Mouse (Mus musculus): ENCODE measurements at regions not wholly inside any gene's neighbourhood (a gene's known extent, or its start where the extent isn't known, plus 50 kb on each side); places are given as distances from the start of the nearest gene placed in this dataset.

DNA sequence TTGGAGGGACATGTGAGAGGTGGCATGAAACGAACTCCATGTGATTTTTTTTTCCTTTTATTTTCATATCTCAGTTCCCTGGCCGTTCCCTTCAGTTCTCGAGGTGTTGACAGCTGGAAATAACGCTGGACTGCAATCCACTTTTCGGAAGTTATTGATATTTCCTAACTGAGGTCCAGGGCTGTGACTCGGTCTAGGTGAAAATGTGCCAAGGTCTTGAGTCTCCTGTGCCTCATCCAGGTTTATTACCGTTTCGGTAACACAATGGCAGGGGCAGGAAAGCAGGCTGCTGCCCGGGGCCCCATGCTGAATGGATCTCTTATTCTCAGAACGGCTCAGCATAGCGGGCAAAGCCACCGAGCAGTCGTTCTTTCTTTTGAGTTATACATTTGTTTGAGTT is 844.7 kb upstream of the Car8 start:
- DNase-seq (ENCODE audit: low read depth, low spot score) = no peak

DNA sequence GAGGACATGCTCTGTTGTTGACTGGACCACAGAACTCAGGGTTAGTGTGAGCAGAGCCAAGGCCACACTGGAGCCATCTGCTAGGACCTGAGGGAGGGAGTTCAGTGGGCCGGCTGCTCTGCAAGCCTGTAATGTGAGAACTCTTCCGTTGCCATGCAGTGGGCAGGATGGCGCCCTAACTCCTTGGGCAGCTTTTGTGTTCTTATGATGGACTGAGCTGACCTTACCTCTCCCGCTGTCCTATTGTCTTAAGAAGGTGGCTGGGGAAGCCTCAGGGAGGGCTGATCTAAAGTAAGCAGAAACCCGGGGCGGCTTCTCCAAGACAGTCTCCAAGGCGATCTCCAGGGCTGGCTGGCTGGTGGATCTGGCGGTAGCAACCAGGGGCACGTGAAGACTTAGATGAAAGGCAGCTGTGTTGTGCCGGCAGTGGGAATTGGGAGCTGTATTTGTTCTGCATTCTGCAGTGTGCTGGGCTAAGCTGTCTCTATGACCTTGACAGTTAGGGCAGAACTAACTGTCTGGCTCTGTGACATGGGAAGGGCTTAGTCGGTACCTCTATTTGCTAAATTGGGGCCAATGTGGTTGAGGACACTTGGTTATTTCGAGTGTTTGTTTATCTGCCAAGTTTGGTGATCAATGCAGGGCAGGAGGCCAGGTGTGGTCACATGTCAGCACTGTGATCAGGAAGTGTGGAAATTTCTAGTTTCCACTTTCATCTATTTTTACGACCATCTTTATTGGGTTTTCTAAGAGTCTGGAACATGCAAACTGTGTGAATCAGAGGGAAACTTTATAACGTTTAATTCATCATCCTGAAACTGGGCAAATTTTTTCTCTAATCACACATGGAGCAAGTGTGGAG is 843.1 kb upstream of the Car8 start:
- DNase-seq (ENCODE audit: low read depth, low spot score) = no peak

DNA sequence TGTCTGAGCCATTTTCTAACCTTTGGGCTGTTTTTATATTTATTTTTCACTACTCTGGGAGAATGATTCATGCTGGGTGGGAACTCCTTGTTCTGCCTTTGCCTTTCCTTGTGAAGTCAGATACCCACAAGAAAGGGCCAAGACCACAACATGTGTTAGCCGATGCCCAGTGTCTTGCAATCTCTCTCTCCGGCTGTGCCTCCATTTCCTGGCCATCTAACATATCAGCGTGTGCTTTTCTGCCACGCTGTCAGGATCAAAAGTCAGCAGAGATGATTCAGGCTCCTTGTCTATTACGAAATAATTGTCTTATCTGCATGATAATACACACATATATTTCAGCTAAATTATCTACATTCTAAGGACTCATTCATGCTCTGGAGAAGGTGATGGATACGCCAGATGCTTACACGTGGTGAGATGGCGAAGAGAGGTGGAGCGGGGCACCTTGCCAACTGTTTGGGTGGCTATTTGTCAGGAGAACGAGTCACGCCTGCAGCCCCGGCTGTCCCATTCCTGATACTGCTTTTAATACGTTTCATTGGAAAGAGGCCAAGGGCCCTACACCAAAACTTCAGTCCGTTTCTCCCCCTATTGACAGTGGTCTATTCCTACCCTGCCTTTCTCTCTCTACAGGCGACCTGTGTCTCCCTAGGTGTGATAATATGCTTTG is 842.1 kb upstream of the Car8 start:
- DNase-seq (ENCODE audit: low read depth, low spot score) = no peak

DNA sequence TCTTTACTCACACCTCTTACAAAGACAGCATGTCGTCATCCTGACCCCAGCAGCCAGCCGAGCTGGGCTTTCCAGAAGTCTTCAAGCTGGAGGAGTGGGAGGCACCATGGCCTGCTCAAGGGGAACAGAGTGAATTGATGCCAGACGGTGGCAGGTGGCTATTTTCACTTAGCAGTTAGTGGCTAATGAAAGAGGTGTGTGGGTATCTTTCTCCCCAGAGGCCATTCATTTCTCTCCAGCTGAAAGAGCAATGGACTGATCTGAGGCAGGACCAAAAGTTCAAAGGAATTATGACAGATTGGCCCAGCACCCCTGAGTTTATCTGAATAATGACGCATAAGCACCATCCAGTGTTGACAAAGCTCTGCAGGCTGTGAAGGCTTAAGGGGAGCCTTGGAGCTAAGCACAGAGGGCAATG is 841.0 kb upstream of the Car8 start:
- DNase-seq (ENCODE audit: low read depth, low spot score) = no peak

DNA sequence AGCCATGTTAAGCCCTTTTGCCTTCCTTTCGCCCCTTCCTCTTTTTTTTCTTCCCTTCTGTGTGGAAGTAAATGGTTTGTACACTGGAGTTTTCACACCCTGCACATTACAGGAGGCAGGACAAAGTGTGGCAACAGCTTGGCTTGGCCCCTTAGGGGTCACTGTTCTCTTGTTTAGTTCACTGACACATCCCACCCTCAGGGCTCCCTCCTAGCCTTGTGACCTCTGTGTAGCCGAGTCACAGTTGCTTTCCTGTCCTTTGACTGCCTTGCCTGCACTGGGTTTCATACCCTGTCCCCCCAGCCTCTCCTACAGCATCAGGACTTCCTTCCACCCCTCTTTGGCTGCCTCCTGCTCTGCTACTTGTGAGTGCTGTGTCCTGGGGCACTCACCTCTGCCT is 835.6 kb upstream of the Car8 start:
- DNase-seq (ENCODE audit: low read depth, low spot score) = no peak

DNA sequence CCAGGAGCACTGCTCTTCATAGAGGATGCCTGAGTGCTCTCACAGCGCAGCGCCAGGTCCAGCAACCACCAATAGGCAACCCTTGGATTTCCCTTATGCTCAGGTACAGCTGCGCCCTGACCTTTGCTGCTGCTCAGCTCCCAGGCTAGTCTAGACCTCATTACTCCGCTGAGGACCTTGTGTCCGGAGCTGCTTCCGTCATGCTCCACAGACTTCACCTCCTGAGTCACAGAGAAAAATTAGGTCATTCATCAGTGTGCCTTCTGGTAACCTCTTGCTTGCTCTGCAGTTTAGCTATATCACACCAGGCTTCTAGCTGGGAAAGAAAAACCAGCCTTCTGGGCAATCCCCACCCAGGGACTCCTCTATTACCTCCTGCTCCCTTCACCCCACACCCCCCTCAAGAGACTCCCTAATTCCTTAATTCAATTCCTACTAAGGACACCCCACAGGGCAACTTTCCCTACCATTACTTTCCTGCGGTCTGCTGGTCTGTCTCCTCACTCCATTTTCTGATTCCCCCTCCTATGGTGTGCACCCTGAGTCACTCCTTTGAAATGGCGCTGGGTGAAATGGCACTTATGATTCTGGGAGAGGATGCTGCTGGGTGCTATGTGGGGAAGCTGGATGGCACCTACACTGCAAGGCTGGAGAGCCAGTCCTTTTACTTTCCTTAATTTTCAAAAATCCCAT is 835.0 kb upstream of the Car8 start:
- no peak for DNase-seq (ENCODE audit: low read depth, low spot score)

DNA sequence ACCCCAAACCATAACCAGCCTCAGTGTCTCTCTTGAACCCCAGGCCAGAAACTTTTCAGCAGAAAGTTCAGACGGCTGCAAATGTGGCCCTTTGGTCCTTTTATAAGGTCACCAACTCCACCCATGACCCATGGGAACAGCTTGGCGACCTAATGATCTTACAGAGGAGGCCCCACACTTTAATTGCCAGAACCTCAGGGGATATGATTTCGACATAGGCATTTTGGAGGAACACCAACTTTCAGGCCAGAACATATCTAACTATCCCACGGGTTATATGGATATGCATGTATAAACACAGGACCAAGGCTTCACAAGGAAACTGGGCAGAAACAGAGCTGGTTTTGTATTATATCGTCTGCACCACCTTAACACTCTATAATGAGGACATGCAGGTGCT is 833.5 kb upstream of the Car8 start:
- DNase-seq (ENCODE audit: low read depth, low spot score) = no peak

DNA sequence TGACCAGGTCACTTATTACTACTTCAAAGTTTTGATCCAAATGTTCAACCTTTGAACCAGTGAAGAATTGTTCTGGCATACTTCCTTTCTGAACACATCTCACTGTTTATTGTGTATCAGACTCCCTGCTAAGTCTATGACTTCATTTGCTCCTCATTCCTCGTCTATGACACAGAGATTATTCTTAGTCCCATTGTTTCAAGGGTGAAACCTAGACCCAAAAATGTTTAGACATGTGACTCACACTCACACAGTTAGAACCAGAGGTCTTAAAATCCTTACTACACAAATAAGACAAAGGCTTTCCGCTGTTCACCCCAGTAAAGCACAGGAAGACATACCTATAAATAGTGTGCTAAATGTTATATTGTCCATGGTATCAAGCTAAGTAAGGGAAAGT is 829.0 kb upstream of the Car8 start:
- DNase-seq (ENCODE audit: low read depth, low spot score) = no peak

DNA sequence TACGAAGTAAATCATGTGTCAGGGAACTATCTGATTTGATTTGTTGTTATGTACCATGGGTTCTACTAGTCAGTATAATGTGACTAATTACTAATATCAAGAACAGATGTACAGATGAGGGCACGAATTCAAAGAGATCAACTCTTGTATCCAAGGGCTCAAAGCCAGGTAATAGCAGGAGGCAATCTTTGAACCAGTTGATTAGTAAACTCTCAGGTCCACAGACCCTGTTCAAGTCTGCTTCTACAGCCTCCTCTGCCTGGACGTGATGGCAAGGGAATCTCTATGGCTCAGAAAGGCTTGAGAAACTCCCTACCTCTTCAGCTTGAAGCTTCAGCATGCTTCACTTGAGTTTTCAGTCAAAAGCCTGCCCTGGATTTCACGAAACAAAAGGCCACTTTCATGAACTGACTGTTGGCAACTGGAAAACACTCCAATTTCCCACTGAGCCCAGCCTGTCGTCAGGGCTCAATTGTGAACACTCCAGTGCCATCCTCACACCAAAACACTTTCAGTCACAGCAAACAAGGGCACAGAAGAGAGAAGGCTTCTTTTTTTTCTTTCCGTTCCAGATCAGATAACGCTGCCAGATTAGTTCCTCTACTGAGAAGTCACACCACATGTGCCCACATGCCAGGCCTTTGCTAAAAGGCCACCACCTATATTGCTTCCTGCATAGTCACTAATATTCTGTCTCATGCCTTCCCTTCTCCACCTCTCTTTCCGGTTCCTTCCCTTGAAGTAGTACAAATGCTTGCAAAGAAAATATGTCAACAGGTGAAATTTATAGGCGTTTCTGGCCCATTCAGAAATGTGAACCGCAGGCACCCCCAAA is 827.4 kb upstream of the Car8 start:
- no peak for DNase-seq (ENCODE audit: low read depth, low spot score)

DNA sequence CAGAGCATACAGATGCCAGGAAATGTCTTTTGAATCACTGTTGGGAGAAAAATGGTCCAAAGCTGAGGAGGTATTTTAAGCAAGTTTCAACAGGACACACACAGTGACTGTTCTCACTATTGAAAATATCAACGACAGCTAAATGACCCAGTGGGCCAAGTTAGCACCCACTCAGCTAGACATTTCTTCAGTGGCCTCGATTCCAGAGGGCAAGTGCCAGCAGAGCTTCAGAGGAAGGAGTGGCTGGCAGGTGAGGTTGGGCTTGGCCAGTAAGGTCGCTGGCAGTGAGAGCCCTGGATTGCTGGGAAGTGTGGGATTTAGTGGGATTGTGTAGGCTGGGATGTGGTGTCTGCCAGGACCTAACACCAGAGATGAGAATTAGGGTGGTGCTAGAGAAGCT is 823.1 kb upstream of the Car8 start:
- DNase-seq (ENCODE audit: low read depth, low spot score) = no peak

DNA sequence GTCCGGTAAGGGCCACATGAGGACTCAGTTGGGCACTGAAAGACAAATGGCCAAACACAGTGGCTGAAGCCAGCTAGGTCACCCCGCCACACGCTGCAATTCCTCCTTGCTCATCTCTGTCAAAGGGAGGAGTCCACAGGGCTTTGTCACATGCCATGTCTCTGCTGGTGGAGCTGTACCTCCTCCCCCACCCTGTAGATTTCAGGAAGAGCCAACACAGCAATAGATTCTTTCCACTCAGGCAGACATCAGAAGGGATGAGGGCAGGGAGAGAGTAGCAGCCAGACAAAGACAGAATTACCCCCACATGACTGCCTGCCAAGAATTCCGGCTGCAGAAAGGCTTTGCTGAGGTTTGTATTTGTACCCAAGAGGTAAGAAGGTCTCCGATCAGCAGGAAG is 821.4 kb upstream of the Car8 start:
- DNase-seq (ENCODE audit: low read depth, low spot score) = no peak

DNA sequence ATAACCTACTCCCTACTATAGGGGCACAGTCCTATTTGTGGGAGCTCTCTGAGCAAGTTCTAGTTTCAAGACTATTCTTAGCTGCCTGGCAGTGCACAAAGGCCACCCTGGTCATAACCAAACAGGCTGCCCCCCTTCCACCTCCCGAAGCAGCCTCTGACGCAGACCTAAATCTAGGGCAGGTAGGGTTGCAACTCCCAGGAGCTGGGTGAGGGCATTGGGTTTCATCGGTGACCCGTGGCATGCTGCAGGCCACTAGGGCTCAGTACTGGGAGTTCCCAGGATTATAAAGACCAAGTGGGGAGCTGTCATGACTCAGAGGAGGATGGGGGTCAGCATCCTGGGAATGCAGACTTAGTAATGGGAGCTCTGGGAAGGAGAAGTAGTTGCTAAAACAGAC is 818.8 kb upstream of the Car8 start:
- no peak for DNase-seq (ENCODE audit: low read depth, low spot score)

DNA sequence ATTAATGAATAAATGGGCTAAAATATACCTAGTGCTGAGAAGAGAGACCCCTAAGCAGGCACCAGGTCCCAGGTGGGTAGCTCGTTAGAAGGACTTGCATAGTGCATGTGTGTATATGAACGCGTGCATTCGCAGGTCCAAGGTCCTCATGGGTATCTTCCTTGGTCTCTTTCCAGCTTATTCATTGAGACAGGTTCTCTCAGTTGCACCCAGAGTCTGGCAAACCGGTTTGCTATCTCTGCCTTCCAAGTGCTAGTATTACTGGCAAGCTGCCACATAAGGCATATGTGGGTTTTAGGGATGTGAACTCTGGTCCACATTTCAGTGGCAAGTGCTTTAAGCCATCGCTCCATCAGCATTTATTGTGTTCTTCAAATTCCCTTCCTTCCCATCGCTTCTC is 818.3 kb upstream of the Car8 start:
- DNase-seq (ENCODE audit: low read depth, low spot score) = no peak

DNA sequence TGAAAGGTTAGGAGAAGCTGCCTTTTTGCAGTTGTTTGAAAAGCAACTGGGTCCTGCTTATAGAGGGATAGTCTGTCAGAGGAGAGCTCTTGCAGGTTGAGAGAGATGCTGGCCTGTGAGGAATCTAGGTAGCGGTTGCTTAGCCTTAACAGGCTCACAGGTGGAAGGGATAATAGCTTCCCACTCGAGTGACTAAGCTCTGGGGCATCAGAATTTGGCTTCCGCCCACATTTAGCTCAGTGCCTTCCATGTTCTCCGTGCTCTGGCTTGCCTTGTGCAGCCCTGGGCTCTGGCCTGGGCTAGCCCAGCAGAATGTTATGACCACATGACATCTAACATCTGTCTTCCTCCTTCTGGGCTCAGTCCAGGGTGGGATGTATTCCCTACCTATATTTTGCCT is 817.0 kb upstream of the Car8 start:
- no peak for DNase-seq (ENCODE audit: low read depth, low spot score)

DNA sequence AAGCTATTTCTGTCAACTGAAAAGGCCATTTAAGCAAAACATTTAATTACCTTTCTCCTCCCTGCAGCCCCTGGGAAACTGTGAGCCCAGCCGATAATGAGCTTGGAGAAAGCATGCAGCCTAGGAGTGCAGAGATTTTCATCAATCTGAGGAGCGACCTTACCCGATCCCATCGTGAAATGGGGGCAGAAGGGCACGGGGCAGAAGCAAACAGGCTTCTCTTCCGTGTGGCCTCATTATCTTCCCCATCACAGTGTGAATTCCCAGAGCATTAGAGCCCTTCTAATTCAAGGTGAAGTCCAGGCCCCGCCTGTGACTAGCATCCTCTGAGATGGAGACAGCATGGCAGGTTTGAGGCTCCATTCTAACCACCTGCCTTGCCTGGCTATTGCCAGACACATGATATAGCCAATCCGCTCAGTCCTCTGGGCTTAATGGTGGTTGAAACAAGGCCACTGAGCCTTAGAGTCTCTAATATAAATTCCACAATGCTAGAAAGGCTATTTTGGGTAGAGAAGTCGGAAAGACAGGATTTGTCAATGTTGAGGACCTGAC is 816.5 kb upstream of the Car8 start:
- no peak for DNase-seq (ENCODE audit: low read depth, low spot score)

DNA sequence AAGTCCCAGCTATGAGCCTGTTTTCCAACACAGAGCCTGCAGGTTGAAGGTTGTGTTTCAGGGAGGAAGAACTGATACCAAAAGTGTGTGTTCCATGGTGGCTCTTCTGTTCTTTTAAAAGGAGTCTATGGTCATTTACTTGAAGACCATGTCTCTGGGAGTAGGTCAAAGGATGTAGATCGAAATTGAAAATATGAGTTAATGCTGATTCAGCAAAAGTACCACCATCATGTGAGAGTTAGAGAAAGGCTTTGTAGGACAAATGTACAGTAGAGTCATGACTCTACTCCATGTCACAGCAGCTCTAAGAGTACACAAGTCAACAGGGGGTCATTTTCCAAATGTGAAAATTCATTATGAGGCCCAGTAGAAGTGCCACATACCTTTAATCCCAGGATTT is 810.0 kb upstream of the Car8 start:
- DNase-seq (ENCODE audit: low read depth, low spot score) = no peak

DNA sequence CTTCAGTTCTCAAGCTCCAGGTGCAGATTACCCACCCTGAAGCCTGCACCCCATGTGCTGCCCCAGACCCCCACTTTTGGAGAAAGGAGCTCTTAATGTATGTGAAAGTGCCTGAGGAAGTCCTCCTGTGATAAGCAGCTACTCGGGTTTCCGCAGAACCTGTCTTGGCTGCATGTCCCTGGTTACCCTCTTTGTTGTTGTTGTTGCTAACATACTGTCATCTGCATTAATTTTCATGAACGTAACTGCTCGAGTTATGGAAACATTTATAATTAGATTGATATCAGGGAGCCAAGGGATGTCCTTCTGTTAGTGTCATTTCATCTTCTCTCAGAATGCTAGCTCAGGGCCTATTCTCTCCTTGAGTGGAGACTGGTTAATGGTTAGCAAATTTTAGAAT is 808.3 kb upstream of the Car8 start:
- no peak for DNase-seq (ENCODE audit: low read depth, low spot score)

DNA sequence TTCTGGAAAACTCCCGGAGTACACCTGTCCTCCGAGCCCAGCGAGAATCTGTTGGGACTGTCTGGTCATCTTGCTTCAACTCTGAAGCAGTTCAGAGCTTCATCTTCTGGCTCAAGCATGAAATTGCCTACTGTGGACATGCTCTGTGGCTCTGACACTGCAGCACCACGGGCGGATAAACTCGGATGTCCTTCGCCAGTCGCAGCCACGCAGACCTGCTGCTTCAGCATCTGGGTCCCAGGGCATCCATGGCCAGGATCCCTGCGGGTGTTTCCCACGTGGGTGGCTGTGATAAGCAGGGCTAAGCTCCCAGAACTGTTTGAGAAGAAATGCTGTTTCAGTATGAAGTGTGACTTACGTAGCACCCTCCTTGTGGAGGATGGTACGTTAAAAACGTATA is 807.6 kb upstream of the Car8 start:
- DNase-seq (ENCODE audit: low read depth, low spot score) = no peak

DNA sequence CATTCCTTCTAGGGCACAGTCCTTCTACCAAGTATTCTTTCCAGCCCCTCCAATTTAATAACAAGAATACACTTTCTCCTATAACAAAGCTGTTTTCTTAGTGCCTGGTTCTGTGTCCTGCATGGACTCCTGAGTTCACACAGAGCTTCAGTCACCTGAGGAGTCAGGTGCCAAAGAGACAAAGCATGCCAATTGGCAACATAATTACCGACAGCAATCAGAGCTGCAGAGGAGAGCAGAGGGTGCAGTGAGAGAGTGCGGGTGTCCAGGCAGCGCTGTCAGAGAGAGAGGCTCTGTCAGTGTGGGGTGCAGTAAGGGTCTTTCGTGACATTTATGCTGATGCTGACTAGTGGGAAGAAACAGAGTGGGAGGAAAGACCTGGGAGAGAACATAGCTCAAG is 807.2 kb upstream of the Car8 start:
- no peak for DNase-seq (ENCODE audit: low read depth, low spot score)

DNA sequence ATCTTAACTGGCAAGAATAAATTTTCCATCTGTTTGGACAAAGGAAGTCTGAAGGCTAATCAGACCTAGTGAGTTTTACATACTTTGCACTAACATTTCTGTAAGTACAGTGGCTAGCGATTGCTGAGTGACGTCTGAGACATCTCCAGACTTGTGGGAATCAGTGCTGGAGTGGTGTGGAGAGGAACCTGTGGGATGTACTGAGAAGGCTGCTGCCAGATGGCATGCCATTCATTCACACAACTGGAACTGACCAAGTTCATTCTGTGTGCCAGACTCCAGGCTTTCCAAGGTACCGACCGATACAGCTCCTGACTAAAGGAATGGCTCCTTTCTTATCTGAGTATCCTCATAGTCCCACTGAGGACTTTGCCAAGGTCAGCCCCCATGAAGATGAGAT is 797.2 kb upstream of the Car8 start:
- DNase-seq (ENCODE audit: low read depth, low spot score) = no peak

DNA sequence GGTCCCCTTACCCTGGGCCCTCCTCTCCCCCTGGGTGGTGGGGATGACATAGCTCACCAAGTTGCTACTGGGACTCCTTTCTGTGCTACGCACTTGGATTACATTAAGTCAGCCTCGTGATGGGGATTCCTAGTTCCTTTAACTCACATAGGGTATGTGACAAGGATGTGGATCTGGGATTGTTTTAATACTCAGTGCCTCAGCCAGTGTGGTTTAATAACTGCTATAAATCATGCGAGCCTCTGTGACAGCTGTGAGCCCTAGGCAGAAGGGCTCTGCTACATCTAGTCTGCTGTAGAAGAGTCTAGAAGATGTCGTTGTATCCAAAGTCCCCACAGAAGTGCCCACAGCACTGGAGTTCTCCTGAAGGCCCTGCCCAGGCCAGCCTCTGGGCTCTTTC is 796.5 kb upstream of the Car8 start:
- no peak for DNase-seq (ENCODE audit: low read depth, low spot score)

DNA sequence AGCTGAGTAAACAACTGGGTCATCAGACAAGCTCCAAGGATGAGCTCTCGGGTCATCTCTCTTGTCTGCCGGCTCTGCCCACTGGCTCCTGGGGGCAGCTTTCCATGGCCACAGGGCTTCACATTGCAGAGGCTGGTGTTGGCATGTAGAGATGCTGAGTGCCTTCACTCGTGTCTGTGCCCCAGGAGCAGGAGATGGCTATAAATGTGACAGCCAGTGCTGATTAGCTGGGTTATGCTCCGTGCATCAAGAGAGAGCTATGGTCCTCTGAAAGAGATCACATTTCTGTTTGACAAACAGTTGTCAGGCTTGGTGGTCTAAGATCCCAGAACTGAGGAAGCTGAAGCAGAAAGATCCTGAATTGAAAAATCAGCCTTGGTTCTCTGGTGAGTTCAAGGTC is 795.4 kb upstream of the Car8 start:
- no peak for DNase-seq (ENCODE audit: low read depth, low spot score)
